Mouse (Mus musculus) mouse trophoblast stem cell (cell line): ENCODE results near the gene Moap1.

Source experiments
- in situ Hi-C, 2 experiments: fragments of 300-500 bp; cut with MseI, MboI; formaldehyde crosslinking; loops; 2 replicates in 1 of 2; 3 replicates in 1 of 2; pipeline ENCODE4 v1.15.1; 2025

Moap1 gene

GRCm38 (mm10) chr12:102706833-102707463 lies 36.5 kb downstream of the Moap1 start:
- in situ Hi-C loops = loop anchor here in 1 of 2 experiments (25.0 kb wide), 1 partner anchor 195 kb away; no protein-coding TSS in a partner anchor

GRCm38 (mm10) chr12:102705906-102706640 lies 37.4 kb downstream of the Moap1 start:
- in situ Hi-C loops = loop anchor here in 1 of 2 experiments (25.0 kb wide), 1 partner anchor 194 kb away; no protein-coding TSS in a partner anchor

GRCm38 (mm10) chr12:102705216-102705871 lies 38.1 kb downstream of the Moap1 start:
- in situ Hi-C loops = loop anchor here in 1 of 2 experiments (25.0 kb wide), 1 partner anchor 193 kb away; no protein-coding TSS in a partner anchor

GRCm38 (mm10) chr12:102704457-102705198 lies 38.8 kb downstream of the Moap1 start, which contains the start of gene Itpk1:
Gene Itpk1 (minus strand): TSS chr12:102704930.
- in situ Hi-C loops = loop anchor here in 1 of 2 experiments (25.0 kb wide), 1 partner anchor 192 kb away; no protein-coding TSS in a partner anchor

- in situ Hi-C loops = loop anchor here in 1 of 2 experiments (25.0 kb wide), 1 partner anchor 192 kb away; no protein-coding TSS in a partner anchor
Measured at GRCm38 (mm10) chr12:102703921-102704408, 39.5 kb downstream of the Moap1 start.

- in situ Hi-C loops = loop anchor here in 1 of 2 experiments (25.0 kb wide), 1 partner anchor 191 kb away; no protein-coding TSS in a partner anchor
Measured at GRCm38 (mm10) chr12:102703441-102703840, 40.0 kb downstream of the Moap1 start.

- in situ Hi-C loops = loop anchor here in 1 of 2 experiments (25.0 kb wide), 1 partner anchor 191 kb away; no protein-coding TSS in a partner anchor
Measured at GRCm38 (mm10) chr12:102703111-102703412, 40.4 kb downstream of the Moap1 start.

GRCm38 (mm10) chr12:102702356-102703110 lies 40.9 kb downstream of the Moap1 start:
- in situ Hi-C loops = loop anchor here in 1 of 2 experiments (25.0 kb wide), 1 partner anchor 190 kb away; no protein-coding TSS in a partner anchor

- in situ Hi-C loops = loop anchor here in 1 of 2 experiments (25.0 kb wide), 1 partner anchor 189 kb away; no protein-coding TSS in a partner anchor
Measured at GRCm38 (mm10) chr12:102701691-102702207, 41.7 kb downstream of the Moap1 start.

GRCm38 (mm10) chr12:102700453-102700852 lies 43.0 kb downstream of the Moap1 start:
- in situ Hi-C loops = loop anchor here in 1 of 2 experiments (25.0 kb wide), 1 partner anchor 188 kb away; no protein-coding TSS in a partner anchor

- in situ Hi-C loops = no loop called here
Measured at GRCm38 (mm10) chr12:102699156-102699555, 44.3 kb downstream of the Moap1 start.

GRCm38 (mm10) chr12:102698089-102698684 lies 45.3 kb downstream of the Moap1 start:
- in situ Hi-C loops = no loop called here

- in situ Hi-C loops = no loop called here
Measured at GRCm38 (mm10) chr12:102697381-102697780, 46.1 kb downstream of the Moap1 start.

- in situ Hi-C loops = no loop called here
Measured at GRCm38 (mm10) chr12:102696635-102697354, 46.7 kb downstream of the Moap1 start.

GRCm38 (mm10) chr12:102695369-102696239 lies 47.9 kb downstream of the Moap1 start:
- in situ Hi-C loops = no loop called here
